Mouse (Mus musculus) ES-E14 (cell line): ENCODE results near the gene Cib1.

Experiments used
- CHD2 ChIP-seq: IDR thresholded peaks from 2 replicates; pipeline ENCODE4 v1.6.1; 2014; ENCODE audit warnings: mild to moderate bottlenecking, low read depth, low read length, inconsistent platforms
- MAFK ChIP-seq: IDR thresholded peaks from 2 replicates; pipeline ENCODE4 v1.6.1; 2014; ENCODE audit warnings: mild to moderate bottlenecking, low read depth, low read length, inconsistent platforms; ENCODE audit not compliant: insufficient read depth
- ZC3H11A ChIP-seq: IDR thresholded peaks from 2 replicates; pipeline ENCODE4 v1.6.1; 2012; ENCODE audit warnings: low read depth, mild to moderate bottlenecking, inconsistent platforms, low read length, borderline replicate concordance
- ZNF384 ChIP-seq: IDR thresholded peaks from 2 replicates; pipeline ENCODE4 v1.6.1; 2012; ENCODE audit warnings: low read depth, low read length, inconsistent platforms

GRCm38 (mm10) chr7:80232489-80233029, at the start of gene Cib1, which contains the start of gene Gdpgp1:
- no peak for TF ChIP-seq ZC3H11A
- TF ChIP-seq ZNF384 = no peak
- TF ChIP-seq CHD2 = no peak
- no peak for TF ChIP-seq MAFK
